Mouse (Mus musculus): ENCODE measurements around the gene Adamts9.

Gene Adamts9

GRCm38 (mm10) chr6:92804254-92804971 lies 138.9 kb downstream of the Adamts9 start:
- DNase-seq (ENCODE audit: low read depth, low spot score), result no peak

GRCm38 (mm10) chr6:92803213-92803612 lies 140.1 kb downstream of the Adamts9 start:
- no peak for DNase-seq (ENCODE audit: low read depth, low spot score)

GRCm38 (mm10) chr6:92802421-92802820 lies 140.9 kb downstream of the Adamts9 start:
- no peak for DNase-seq (ENCODE audit: low read depth, low spot score)

GRCm38 (mm10) chr6:92801462-92801861 lies 141.8 kb downstream of the Adamts9 start:
- no peak for DNase-seq (ENCODE audit: low read depth, low spot score)

- no peak for DNase-seq (ENCODE audit: low read depth, low spot score)
Measured at GRCm38 (mm10) chr6:92793804-92794203, 149.5 kb downstream of the Adamts9 start.

GRCm38 (mm10) chr6:92787376-92787712 lies 155.9 kb downstream of the Adamts9 start:
- DNase-seq (ENCODE audit: low read depth, low spot score), result peak; percentile 15

GRCm38 (mm10) chr6:92786701-92787375 lies 156.5 kb downstream of the Adamts9 start:
- DNase-seq (ENCODE audit: low read depth, low spot score), result no peak

GRCm38 (mm10) chr6:92784782-92785181 lies 158.5 kb downstream of the Adamts9 start:
- peak; percentile 15 for DNase-seq (ENCODE audit: low read depth, low spot score)

GRCm38 (mm10) chr6:92781446-92781845 lies 161.8 kb downstream of the Adamts9 start:
- no peak for DNase-seq (ENCODE audit: low read depth, low spot score)

GRCm38 (mm10) chr6:92779935-92780205 lies 163.4 kb downstream of the Adamts9 start:
- DNase-seq (ENCODE audit: low read depth, low spot score), result no peak

GRCm38 (mm10) chr6:92779140-92779934 lies 164.0 kb downstream of the Adamts9 start:
- DNase-seq (ENCODE audit: low read depth, low spot score), result no peak

GRCm38 (mm10) chr6:92776356-92776755 lies 166.9 kb downstream of the Adamts9 start:
- peak; percentile 7 for DNase-seq (ENCODE audit: low read depth, low spot score)

GRCm38 (mm10) chr6:92762372-92762771 lies 180.9 kb downstream of the Adamts9 start:
- no peak for DNase-seq (ENCODE audit: low read depth, low spot score)

GRCm38 (mm10) chr6:92759616-92760015 lies 183.7 kb downstream of the Adamts9 start:
- no peak for DNase-seq (ENCODE audit: low read depth, low spot score)

- DNase-seq (ENCODE audit: low read depth, low spot score), result no peak
Measured at GRCm38 (mm10) chr6:92755826-92756225, 187.5 kb downstream of the Adamts9 start.

GRCm38 (mm10) chr6:92752737-92753136 lies 190.6 kb downstream of the Adamts9 start:
- DNase-seq (ENCODE audit: low read depth, low spot score), result no peak

GRCm38 (mm10) chr6:92749420-92749819 lies 193.9 kb downstream of the Adamts9 start:
- no peak for DNase-seq (ENCODE audit: low read depth, low spot score)

GRCm38 (mm10) chr6:92743605-92744004 lies 199.7 kb downstream of the Adamts9 start:
- no peak for DNase-seq (ENCODE audit: low read depth, low spot score)

GRCm38 (mm10) chr6:92737116-92737515 lies 206.2 kb downstream of the Adamts9 start:
- no peak for DNase-seq (ENCODE audit: low read depth, low spot score)

GRCm38 (mm10) chr6:92733651-92734050 lies 209.6 kb downstream of the Adamts9 start:
- no peak for DNase-seq (ENCODE audit: low read depth, low spot score)

- no peak for DNase-seq (ENCODE audit: low read depth, low spot score)
Measured at GRCm38 (mm10) chr6:92728514-92728913, 214.8 kb downstream of the Adamts9 start.

- peak; percentile 18 for DNase-seq (ENCODE audit: low read depth, low spot score)
Measured at GRCm38 (mm10) chr6:92728084-92728483, 215.2 kb downstream of the Adamts9 start.

Data from CD4-positive, CD25-positive, alpha-beta regulatory T cell, adult 2 months (primary cell).